Mouse (Mus musculus) heart, postnatal 0 days (tissue): Measurements from ENCODE around the gene Tet1.

Experiments used
- CTCF ChIP-seq: IDR thresholded peaks from 2 replicates; pipeline ENCODE4 v1.5.1; 2016; ENCODE audit warnings: antibody characterized with exemption, control low read depth, low read depth
- EP300 ChIP-seq: IDR thresholded peaks from 2 replicates; pipeline ENCODE4 v1.6.1; 2016; ENCODE audit warnings: antibody characterized with exemption, low read depth

- TF ChIP-seq EP300 (no peak), CTCF (no peak)
These were observed 11.3 kb upstream of the Tet1 start, which contains the start of gene Slc25a16 for GRCm38 (mm10) chr10:62919925-62920765.
